Mouse (Mus musculus): Measurements from ENCODE around the gene Ppm1g. TPM values are rescaled to one million over a fixed set of nuclear protein-coding genes. Genes with fewer than 3 reads are reported as not detected.

Gene Ppm1g
- 30.2 TPM for polyA plus RNA-seq (2014; fragmentation: Illumina TruSeq; extraction: RNeasy Lipid Tissue Mini Kit (QIAGEN cat#74804))

DNA sequence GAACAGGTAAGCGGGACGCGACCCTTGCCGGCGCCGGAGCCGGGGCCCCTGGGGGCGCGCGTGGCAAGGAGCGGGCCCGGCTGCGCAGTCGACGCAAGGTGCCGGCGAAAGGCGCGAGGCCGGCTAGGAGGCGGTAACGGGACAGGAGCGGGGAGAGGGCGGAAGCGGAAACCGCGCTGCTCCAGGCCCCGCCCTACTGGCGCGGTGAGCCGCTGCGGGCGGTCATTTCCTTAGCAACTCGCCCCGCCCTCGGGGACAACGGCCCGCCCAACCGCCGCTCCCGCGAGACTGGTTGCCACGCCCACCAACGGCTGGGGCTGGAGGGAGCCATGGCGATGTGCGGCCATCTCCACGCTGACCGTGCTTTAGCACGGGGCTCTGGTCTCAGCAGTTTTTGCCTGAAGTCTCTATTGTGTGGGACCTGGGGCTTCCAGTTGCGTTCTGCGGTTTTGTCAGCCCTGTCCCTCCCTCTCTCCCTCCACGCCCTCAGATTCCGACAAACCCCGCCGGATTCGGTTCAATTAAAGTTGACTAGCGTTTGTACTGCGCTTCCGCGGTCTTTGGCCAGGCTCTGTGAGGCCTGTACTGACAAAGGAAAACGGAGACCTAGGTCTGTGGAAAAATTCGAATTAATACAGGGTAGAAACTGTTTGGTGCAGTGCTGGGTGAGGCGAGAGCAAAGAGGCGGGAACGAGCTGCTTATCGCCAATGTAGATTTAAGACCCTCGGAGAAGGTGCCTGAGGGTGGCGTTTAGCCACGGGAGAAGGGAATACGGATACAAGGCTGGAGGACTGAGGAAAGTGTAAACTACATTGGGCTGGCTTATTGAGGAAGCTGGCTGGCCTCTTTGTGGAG, at the start of gene Ppm1g:
Gene Ppm1g, minus strand, starts transcription at position 240 of the 856 bp plus-strand sequence.

DNA sequence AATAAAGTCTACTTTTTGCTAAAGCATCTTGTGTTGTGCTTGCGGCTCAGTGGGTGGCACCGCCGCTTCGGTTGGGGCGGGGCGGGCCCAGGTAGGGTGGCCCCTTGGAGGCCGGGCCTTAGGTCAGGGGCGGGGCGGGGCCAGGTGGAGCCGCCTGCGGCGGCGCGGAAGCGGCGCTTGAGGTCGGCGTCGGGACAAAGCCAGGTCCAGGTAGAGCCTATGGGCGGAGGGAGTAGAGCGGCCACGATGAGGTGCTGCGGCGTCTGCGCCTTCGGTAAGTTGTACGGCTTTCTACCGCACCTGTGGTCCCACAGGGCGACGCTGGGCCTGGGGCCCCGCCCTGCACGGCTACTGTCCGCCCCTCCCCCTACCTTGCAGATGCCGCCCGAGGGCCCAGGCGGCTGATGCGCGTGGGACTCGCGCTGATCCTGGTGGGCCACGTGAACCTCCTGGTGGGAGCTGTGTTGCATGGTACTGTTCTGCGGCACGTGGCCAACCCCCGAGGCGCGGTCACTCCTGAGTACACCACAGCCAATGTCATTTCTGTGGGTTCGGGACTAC, 31.1 kb upstream of the Ppm1g start, which contains the start of gene Krtcap3:
Gene Krtcap3, plus strand, starts transcription at position 151 of the 561 bp plus-strand sequence.

GRCm38 (mm10) chr5:31240637-31241521, 20.4 kb upstream of the Ppm1g start, which contains the start of the genes Nrbp1 and Gm9970:
Gene Nrbp1 (plus strand): TSS chr5:31240864.
Gene Gm9970 (minus strand): TSS chr5:31241232.

GRCm38 (mm10) chr5:31201742-31202590, 18.5 kb downstream of the Ppm1g start, which contains the start of gene Zfp513:
Gene Zfp513 (minus strand): TSS chr5:31202303.

GRCm38 (mm10) chr5:31192939-31193630, 27.4 kb downstream of the Ppm1g start, which contains the start of the genes Snx17 and Eif2b4:
Gene Snx17 (plus strand): TSS chr5:31193227.
Gene Eif2b4 (minus strand): TSS chr5:31193430.

GRCm38 (mm10) chr5:31179766-31180630, 40.5 kb downstream of the Ppm1g start, which contains the start of the genes Gm29609 and Gtf3c2:
Gene Gm29609 (minus strand): TSS chr5:31179911.
Gene Gtf3c2 (minus strand): TSS chr5:31180144.

DNA sequence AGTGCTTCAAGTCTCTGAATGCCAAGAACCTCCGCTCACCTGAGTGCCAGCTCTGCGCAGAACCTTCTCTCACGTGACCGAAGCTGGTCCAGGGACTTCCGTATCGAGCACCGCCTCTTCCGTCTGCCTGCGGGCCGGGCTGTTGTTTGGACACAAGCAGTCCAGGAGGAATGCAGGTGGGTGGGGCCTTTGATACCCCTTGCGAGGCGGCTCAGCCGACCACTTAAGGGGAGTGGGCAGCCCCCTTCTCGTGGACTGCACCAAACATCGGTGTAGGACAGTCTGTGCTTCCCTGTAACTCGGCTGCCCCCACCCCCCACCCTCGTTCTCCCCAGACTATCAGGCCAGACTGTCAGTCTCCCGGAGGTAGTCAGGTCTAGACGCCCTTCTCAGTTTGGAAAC, 66.3 kb downstream of the Ppm1g start, which contains the start of gene Mpv17:
Gene Mpv17, minus strand, starts transcription at position 100 of the 402 bp plus-strand sequence.

Other genes with a start within 250 kb of the Ppm1g start
- 77.8 TPM for gene Atraid, start 172.4 kb downstream of the Ppm1g start, polyA plus RNA-seq (2014; fragmentation: Illumina TruSeq; extraction: RNeasy Lipid Tissue Mini Kit (QIAGEN cat#74804))
- 1.9 TPM for gene Slc5a6, start 171.8 kb downstream of the Ppm1g start, polyA plus RNA-seq (2014; fragmentation: Illumina TruSeq; extraction: RNeasy Lipid Tissue Mini Kit (QIAGEN cat#74804))
- gene Cad, start 165.9 kb downstream of the Ppm1g start, polyA plus RNA-seq (2014; fragmentation: Illumina TruSeq; extraction: RNeasy Lipid Tissue Mini Kit (QIAGEN cat#74804)) = 1.7 TPM
- 0.97 TPM for gene Dnajc5g, start 114.4 kb downstream of the Ppm1g start, polyA plus RNA-seq (2014; fragmentation: Illumina TruSeq; extraction: RNeasy Lipid Tissue Mini Kit (QIAGEN cat#74804))
- gene Slc30a3, start 112.5 kb downstream of the Ppm1g start, polyA plus RNA-seq (2014; fragmentation: Illumina TruSeq; extraction: RNeasy Lipid Tissue Mini Kit (QIAGEN cat#74804)) = not detected
- not detected for gene Trim54, start 104.0 kb downstream of the Ppm1g start, polyA plus RNA-seq (2014; fragmentation: Illumina TruSeq; extraction: RNeasy Lipid Tissue Mini Kit (QIAGEN cat#74804))
- gene Ucn, start 81.9 kb downstream of the Ppm1g start, polyA plus RNA-seq (2014; fragmentation: Illumina TruSeq; extraction: RNeasy Lipid Tissue Mini Kit (QIAGEN cat#74804)) = not detected
- gene Mpv17, start 66.4 kb downstream of the Ppm1g start, polyA plus RNA-seq (2014; fragmentation: Illumina TruSeq; extraction: RNeasy Lipid Tissue Mini Kit (QIAGEN cat#74804)) = 41.7 TPM
- 0.48 TPM for gene Gm29609, start 40.8 kb downstream of the Ppm1g start, polyA plus RNA-seq (2014; fragmentation: Illumina TruSeq; extraction: RNeasy Lipid Tissue Mini Kit (QIAGEN cat#74804))
- gene Gtf3c2, start 40.5 kb downstream of the Ppm1g start, polyA plus RNA-seq (2014; fragmentation: Illumina TruSeq; extraction: RNeasy Lipid Tissue Mini Kit (QIAGEN cat#74804)) = 47.4 TPM
- 57.4 TPM for gene Snx17, start 27.5 kb downstream of the Ppm1g start, polyA plus RNA-seq (2014; fragmentation: Illumina TruSeq; extraction: RNeasy Lipid Tissue Mini Kit (QIAGEN cat#74804))
- 2.3 TPM for gene Eif2b4, start 27.3 kb downstream of the Ppm1g start, polyA plus RNA-seq (2014; fragmentation: Illumina TruSeq; extraction: RNeasy Lipid Tissue Mini Kit (QIAGEN cat#74804))
- gene Zfp513, start 18.4 kb downstream of the Ppm1g start, polyA plus RNA-seq (2014; fragmentation: Illumina TruSeq; extraction: RNeasy Lipid Tissue Mini Kit (QIAGEN cat#74804)) = 1.5 TPM
- gene Nrbp1, start 20.2 kb upstream of the Ppm1g start, polyA plus RNA-seq (2014; fragmentation: Illumina TruSeq; extraction: RNeasy Lipid Tissue Mini Kit (QIAGEN cat#74804)) = 85.1 TPM
- not detected for gene Gm9970, start 20.5 kb upstream of the Ppm1g start, polyA plus RNA-seq (2014; fragmentation: Illumina TruSeq; extraction: RNeasy Lipid Tissue Mini Kit (QIAGEN cat#74804))
- gene Krtcap3, start 31.0 kb upstream of the Ppm1g start, polyA plus RNA-seq (2014; fragmentation: Illumina TruSeq; extraction: RNeasy Lipid Tissue Mini Kit (QIAGEN cat#74804)) = not detected
- gene Ift172, start 70.4 kb upstream of the Ppm1g start, polyA plus RNA-seq (2014; fragmentation: Illumina TruSeq; extraction: RNeasy Lipid Tissue Mini Kit (QIAGEN cat#74804)) = 18.2 TPM
- gene Fndc4, start 75.4 kb upstream of the Ppm1g start, polyA plus RNA-seq (2014; fragmentation: Illumina TruSeq; extraction: RNeasy Lipid Tissue Mini Kit (QIAGEN cat#74804)) = 9.6 TPM
- gene Gckr, start 76.8 kb upstream of the Ppm1g start, polyA plus RNA-seq (2014; fragmentation: Illumina TruSeq; extraction: RNeasy Lipid Tissue Mini Kit (QIAGEN cat#74804)) = 0.43 TPM
- gene Zfp512, start 231.7 kb upstream of the Ppm1g start, polyA plus RNA-seq (2014; fragmentation: Illumina TruSeq; extraction: RNeasy Lipid Tissue Mini Kit (QIAGEN cat#74804)) = 44.2 TPM